Mouse (Mus musculus): ENCODE measurements around the gene Dock1.

DNA sequence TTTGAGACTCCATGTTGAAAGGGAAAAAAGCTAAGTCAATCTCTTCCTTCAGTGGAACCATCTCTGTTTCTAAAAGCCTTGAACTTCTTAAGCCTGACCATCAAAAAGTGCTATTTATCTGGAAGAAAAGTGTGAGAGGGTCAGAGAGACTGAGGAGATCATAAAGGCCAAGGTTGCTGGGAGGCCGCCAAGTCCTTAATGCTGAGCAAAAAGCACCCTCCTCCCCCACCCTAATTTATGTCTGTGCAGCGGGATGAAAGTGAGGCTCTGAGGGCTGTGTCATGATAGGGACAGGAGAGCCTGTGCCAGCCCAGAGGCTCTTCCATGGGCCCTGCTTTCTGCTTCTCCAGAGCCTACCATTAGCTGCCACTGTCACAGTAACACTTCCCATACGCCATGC lies 436.1 kb downstream of the Dock1 start:
- TF ChIP-seq EP300 (IDR thresholded peaks at IDR 0.05): no peak
- no peak for TF ChIP-seq CTCF (IDR thresholded peaks at IDR 0.05)

All from lung, postnatal 0 days (tissue).